Mouse (Mus musculus) mature B cell (primary cell): Measurements from ENCODE around the gene Zfp882.
"Not testable (repeated sequence)": the region's sequence is repeated elsewhere in the genome, so short reads cannot be mapped to it uniquely, and the experiment has no call there.

Experiments used
- in situ Hi-C: fragments of 300-500 bp; cut with MboI; formaldehyde crosslinking; loops from 2 replicates; pipeline ENCODE4 v1.14.3; 2019

The Zfp882 gene

DNA sequence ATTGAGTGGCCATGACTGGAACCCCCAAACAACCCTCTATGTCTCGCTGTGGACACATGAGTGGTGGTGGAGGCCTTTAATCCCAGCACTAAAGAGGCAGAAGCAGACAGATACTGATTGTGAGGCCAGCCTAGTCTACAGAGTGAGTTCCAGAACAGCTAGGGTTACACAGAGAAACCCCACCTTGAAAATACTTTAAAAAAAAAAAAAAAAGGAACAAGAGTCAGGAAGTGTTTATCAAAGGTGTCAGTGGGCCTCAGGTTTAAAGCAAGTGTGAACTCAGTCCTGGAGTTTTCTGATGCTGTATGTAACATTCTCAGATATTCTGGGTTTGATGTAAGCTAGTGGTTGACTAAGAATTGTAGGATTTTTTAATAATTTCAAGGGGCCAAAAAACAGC, 44.1 kb downstream of the Zfp882 start:
- in situ Hi-C loops = no loop called here

- in situ Hi-C loops = not testable (repeated sequence)
Observed at GRCm38 (mm10) chr8:71952961-71953700, 44.7 kb downstream of the Zfp882 start.

DNA sequence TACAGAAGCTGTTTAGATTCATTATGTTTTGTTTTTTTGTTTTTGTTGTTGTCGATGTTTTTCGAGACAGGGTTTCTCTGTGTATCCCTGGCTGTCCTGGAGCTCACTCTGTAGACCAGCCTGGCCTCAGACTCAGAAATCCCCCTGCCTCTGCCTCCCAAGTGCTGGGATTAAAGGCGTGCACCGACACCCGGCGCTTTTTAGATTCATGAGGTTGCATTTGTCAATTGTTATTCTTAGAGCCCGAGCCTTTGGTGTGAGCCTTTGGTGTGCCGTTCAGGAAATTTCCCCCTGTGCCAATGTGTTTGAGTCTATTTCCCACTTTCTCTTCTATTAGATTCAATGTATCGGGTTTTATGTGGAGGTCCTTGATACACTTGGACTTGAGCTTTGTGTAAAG, 46.3 kb downstream of the Zfp882 start:
- in situ Hi-C loops = no loop called here

- in situ Hi-C loops = no loop called here
Observed at GRCm38 (mm10) chr8:71960483-71960882, 52.1 kb downstream of the Zfp882 start.

GRCm38 (mm10) chr8:71961796-71962195, 53.4 kb downstream of the Zfp882 start:
- in situ Hi-C loops = no loop called here

- in situ Hi-C loops = no loop called here
Observed at GRCm38 (mm10) chr8:71964051-71964450, 55.6 kb downstream of the Zfp882 start.

GRCm38 (mm10) chr8:71965166-71965565, 56.8 kb downstream of the Zfp882 start:
- in situ Hi-C loops = no loop called here
